Mouse (Mus musculus) lung, postnatal 10 days (tissue): ENCODE measurements around the gene Sfxn5.

Experiments
- DNase-seq: peaks from one replicate; pipeline ENCODE4 v3.0.0; 2021

The Sfxn5 gene

DNA sequence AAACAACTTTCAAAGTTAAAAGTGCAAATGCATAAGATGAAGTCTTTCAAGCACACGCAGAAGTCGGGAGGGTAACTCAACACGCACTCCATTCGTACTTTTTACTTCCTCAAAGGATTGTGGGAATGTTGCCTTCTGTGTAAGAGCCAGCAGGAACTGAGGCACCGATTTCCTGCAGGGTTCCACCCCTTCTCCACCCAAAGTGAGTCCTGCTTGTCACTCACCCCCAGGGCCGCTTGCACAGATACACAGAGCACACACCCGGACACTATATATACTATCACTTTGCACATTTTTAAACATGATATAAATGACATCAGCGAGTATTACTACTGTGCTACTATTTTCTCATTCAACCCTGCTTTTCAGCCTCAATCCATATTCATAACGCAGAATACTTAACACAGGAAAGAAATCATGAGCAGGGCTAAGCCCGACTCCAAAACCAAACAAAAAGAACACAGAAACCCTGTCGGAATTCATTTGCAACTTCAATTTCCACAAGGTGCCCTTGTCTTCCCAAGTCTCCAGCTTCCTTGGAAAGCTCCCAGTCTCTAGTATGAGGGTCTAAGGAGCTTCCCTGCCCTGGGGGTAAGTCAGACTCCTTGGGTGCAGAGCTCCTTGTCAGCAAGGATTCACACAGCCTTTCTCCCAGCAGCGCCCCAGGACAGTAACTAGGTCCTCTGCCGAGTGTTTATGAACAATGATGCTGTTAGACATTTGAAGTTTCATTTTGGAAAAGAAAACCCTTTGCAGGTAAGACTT lies 46.8 kb downstream of the Sfxn5 start:
- no peak for DNase-seq

DNA sequence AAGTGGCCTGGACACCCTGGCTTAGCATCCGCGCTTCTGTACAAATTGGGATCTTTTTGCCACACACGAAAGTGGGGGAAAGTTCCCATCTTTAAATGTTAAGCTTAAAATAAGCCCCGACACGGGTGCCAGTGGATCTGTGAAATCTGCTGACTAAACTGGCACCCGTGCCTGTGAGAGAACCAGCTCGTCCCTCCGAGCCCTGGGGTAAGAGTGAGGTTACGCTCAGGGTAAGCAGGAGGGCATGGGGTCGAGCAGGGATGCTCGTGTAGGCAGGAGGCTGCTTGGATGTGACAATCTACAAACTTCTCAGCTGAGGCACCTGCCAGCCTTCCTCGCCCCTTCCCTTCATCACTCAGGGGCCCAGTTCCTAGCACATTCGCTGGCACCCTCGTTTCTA lies 52.4 kb downstream of the Sfxn5 start:
- DNase-seq = no peak

DNA sequence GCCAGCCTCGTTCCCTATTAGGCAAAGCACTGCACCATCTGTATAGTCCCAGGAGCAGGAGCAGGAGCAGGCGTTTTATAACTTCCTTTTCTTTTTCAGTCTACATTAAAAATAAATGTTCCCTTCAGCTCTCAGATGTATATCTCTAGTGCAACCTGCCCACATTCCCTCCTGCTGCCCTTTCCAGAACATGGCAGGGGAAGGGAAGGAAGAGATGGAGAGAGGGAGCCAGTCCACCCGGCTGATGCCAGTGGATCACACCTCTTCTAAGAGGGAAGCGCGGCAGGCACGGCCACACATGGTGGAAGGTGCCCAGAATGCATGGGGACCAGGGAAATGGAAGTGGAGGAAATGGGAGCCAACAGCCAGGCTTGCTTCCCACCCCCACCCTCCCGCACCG lies 56.7 kb downstream of the Sfxn5 start:
- no peak for DNase-seq

DNA sequence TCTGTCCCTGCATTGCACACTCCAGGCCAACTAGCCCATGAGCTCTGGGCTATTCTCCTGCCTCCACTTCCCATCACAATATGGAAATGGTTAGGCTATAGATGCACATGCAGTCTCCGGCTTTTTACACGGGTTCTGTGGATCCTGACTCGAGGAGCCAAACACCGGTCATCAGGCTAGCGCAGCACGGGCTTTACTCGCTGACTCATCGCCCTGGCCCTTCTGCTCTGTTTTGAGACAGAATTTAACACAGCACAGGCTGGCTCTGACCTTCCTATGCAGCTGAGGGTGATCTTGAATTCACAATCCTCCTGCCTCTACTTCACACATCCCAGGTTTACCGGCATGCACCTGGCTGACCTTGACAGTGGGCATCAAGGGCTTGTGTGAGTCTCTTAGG lies 60.8 kb downstream of the Sfxn5 start:
- no peak for DNase-seq

DNA sequence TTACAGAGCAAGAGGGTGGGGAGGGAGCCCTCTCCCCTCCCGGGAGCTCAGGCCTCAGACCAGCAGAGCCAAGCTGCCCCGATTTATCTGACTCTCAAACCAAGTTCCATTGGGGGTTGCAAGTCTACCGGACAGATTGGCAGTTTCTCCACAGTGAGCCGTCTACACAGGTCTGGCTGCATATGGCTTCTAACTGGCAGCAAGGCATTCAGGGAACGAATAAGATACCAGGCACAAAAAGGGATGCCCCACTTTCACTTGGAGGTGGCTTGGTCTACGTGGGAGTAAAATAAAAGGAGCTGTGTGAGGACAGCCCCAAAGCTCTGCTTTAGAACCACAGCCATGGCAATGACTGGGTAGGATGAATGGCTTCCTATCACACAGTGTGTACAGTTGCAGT lies 67.2 kb downstream of the Sfxn5 start:
- DNase-seq = no peak

DNA sequence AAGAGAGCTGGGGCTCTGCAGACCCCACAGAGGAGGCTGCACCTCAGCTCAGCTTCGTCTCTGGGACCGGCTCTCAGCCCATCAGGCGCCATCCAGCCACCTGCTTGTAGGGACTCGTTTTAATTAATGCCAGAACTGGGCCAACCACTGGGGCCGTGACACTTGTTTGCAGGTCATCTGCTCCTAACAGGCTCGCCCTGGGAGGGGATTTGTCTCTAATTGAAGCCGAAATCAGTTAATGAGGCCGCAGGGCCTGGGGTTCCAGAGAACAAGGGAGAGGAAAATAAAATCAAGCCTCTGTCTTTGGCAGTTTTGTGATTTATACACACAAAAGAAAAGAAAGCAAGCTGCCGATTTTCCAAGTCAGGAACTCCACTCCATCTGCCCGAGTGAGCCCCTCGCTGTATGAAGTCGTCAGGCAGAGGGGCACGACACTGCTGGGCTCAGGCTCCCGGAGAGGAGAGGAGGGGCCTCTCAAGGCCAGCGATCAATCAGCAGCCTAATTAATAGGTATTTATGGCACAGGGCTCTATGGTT lies 68.2 kb downstream of the Sfxn5 start:
- no peak for DNase-seq

DNA sequence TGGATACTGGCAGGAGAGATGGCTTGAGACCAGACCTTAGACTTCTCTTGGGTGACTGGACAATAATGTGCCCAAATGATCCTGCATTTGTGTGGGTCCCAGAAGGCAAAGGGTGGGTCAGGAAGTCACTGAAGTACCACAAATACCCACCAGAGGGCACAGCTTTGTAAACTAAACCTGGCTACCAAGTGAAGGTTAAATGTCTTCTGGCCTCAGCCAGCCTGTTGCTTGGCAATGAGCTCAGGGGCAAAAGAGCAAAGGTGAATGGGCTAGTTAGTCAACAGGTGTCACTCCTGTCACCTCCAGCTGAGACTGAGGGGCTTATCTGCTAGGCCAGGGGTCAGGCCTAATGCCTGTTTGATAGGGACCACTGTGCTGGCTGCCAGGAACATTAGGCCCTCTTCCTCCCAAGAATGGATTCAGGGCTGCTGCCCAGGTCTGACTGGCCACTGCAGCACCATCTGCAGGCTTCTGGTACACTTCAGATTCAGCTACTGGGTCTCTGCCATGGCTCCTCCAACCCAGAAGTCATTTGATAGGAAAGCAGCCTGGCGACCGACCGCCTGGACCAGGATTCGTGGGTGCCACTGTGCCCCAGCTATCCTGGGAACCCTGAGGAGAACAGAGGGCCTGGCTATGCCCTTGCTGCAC lies 70.2 kb downstream of the Sfxn5 start:
- peak; percentile 67 for DNase-seq

DNA sequence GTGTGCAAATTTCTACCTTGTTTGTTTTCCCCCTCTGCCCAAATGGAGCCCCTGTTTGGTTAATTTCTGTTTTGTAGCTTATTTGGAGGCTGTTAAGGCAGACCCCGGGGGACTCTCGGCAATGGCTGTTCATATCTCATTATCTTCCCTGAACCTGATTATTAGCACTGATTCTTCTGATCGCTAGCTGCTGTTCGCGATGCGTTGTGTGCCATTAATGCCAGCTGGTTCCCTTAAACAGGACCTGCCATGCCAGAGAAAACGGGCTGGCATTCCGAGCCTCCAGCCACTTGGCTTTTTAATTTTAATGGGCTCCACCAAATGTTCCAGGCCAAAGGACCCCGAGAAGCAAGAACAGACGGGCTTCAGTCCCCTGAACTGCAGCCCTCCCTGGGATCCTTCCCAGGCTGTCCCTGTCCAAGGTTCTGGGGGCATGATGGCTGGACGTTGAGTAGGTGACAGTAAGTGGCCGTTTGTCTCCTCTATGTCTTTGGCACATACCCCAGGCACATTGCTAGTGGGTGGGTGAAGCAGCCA lies 74.1 kb downstream of the Sfxn5 start:
- no peak for DNase-seq

DNA sequence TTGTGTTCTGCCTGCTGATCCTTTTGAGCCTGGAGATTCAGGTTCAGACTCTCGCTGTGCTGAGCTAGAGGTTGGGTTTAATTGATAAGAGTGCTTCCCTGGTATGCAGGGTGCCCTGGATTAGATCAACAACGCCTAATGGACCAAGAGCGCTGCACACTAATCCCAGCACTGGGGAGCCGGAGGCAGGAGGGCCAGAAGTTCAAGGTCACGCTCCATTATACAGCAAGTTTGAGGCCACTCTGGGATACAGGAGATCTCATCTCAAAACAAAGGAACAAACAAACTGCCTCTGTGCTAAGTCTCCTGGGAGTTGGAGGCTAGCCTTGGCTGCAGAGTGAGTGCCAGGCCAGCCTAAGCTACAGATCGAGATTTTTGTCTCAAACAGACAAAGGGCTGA lies 77.6 kb downstream of the Sfxn5 start:
- DNase-seq = no peak

DNA sequence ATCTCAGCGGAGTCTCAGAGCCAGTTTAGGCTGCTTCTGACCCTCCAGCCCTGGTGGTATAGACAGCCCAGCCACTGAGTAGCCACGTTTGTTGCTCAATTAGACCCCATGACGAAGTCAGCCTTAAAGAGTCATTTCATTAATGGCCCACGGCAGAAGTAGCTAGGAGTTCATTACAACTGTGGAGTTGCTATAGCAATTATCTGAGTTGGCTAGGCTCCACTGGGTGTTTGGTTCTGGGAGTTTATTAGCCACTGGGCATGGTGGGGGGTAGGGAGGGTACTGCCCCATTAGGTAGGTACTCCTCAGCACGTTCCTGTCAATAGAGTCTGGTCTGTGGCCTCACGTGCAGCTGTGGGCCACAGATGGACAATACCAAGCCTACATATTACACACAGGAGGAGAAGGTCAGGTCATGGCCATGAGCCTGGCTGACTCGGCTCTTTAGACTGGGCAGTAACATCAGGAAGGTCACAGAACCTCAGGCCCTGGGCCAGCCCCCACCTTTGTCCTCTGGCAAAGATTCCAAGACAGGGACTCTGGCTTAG lies 79.2 kb downstream of the Sfxn5 start:
- peak; percentile 38 for DNase-seq

DNA sequence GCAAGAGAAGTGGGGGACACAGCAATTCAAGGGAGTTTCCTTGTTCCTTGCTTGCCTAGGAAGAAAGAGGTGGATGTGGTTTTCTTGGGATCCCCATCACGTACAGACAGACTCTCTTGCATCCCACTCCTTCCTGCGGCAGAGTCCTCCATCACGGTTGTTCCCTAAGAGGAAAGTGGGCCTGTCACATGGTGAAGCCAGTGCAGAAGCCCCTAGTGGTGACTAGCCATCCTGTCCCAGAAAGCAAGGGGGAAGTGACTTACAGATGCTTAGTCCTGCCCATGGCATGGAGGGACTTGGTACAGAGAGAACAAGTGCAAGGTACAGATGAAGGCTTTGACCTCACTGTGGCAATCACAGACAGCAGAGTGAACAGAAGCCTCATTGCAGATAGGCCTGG lies 79.9 kb downstream of the Sfxn5 start:
- no peak for DNase-seq

DNA sequence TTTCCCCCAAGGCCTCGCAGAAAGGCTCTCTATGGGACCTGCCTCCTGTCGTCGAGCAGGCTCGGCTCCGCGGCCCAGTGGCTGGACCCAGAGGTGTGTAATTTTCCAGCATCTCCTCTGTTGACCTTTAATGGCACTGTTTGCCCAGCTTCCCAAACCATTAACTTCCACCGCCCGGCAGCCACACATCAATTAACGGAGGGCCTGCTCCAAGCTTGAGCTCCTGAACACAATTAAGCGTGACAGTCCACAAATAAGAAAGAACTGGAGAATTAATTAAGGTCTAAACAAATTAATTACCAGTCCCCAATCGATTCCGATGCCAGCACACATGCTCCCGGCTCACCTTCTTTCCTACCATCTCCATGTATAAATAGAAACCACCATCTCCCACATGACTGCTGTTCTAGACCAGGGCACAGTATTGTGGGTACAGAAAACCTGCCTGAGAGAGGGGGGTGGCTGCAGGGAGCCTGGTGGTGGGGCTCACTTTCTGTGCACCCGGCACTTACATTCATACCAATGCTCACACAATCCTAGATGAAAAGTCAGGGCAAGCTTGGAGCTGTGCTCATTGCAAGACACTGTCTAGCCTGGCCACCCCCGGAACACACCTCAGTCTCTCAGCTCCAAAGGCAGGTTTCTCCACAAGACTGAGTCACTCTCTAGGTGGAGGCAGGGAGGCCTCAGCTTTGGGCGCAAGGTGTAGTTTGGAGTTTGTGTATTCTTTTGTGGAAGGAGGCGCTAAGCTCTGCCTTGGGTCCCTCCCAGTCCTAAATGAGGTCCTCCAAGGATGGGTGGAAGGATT lies 80.8 kb downstream of the Sfxn5 start:
- no peak for DNase-seq

DNA sequence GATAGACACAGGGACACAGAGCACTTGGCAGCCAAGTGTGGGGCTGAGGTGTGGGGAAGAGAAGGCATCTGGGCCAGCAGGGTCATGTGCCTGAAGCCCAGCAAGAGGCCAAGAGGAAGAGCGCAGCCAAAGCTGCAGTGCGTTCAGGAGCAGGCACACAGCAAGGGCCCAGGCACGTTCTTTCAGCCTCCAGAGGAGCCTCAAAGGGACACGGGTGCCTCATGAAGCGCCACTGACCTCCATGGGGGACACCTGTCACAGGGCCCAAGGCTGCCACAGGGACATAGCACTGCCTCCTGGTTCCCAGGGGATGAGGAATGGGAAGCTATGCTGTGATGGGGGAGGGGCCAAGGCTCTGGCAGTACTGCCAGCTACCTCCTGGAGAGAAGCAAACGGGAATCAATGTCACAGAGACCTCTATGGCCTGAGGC lies 82.4 kb downstream of the Sfxn5 start:
- no peak for DNase-seq

DNA sequence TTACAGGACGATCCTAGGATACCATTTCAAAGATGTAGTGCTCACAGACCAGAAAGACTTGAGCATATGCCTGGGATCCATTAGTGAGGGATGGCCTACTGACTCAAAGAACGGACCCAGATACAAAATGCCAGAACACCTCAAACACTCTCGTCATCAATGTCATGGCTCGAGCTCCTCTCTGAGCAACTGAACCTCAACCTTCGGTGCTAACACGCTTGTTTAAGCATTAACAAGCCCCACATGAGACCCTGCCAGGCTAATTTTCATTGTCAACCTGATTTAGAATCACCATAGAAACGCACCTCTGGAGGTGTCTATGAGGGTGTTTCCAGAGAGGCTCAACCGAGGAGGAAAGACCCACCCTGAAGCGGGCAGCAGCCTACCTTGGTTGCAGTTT lies 83.4 kb downstream of the Sfxn5 start:
- DNase-seq = no peak

DNA sequence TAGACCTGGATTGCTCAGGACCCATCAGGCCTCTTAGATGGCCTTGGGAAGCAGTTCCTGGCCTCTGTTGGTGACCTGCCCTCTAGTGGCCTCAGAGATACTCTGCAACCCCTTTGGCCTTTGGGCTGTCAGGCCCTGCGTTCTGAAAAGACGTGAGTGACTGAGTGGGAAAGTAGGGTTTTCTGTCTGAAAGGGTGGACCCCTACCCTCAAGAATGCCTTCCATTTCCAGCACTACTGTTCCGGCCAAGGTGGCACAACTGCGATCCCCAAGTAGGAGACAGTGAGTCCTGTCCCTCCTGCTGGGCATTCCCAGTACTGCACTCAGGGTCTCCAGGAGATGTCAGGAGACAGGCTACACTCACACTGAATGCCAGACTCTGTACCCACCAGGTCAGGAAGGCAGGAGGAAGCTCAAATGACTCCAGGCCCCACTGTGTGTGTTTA lies 94.2 kb downstream of the Sfxn5 start:
- DNase-seq = peak; percentile 81

DNA sequence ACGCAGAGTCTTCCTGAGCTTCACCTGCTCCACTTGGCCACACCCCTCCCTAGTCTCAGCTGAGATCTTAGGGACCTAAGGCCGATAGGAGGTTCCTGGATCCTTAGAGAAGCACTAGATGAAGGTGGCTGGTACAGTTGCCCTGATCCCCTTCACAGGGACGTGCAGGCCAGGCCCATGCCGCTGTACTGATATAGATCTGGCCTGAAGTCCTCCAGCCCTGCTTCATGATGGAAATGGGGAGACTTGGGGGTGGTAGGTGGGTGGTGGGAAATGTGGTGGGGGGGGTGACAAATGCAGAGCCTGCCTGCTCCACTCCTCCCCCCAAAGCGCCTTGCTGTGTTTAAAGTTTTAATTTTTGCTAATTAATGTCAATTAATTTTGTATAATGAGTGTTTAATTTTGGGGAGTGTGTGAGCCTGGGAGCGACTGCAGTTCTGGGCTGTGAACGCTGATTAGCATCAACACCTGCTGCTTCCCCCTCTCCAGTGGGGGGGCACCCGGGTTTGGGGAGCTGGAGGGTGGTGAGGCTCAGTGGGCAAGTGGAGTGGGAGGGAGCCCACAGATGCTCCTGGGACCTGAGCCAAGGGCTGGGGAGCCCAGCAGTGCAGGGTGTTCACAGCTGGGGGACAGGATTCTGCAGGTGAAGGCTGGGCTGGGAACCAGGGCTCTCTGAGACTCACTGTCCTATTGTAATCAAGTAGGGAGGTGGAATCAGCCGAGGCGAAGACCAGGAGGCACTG lies 95.5 kb downstream of the Sfxn5 start:
- DNase-seq = no peak

DNA sequence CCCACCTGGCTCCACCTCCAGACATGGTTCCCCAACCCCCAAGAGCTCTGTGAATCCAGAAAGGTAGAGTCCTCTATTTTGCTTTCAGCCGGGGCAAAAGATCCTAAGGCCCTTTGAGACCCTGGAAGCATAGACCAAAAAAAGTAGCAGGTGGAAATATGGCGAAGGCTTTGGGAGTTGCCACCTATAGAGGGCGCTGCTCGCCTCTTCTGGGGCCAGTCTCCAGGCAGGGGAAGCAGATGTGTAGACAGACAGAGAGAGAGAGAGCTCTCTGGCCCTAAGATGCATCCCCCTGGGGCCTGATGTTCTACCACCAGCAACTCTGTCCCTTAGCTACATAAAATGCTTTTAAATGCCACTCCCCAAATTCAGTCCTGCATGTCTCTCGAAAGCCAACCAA lies 96.2 kb downstream of the Sfxn5 start:
- DNase-seq = peak; percentile 25

DNA sequence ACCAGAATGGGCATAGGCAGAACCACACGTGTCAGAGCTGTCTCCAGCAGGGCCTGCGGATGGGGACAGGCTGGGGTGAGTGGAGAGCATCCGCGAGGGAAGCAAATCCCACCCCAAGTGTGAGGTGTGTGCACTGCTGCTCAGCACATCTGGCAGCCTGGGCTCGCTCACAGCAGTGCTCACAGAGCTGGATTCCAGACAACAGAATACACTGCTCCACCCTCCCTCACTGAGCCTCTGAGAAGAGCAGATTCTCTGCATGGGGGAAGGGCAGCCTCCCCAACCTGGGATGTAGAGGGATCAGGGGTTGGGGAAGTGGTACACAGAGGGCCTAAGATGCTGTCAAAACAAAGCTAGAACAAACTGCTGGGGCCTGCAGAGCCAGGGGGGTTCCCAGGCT lies 98.4 kb downstream of the Sfxn5 start:
- DNase-seq = no peak

DNA sequence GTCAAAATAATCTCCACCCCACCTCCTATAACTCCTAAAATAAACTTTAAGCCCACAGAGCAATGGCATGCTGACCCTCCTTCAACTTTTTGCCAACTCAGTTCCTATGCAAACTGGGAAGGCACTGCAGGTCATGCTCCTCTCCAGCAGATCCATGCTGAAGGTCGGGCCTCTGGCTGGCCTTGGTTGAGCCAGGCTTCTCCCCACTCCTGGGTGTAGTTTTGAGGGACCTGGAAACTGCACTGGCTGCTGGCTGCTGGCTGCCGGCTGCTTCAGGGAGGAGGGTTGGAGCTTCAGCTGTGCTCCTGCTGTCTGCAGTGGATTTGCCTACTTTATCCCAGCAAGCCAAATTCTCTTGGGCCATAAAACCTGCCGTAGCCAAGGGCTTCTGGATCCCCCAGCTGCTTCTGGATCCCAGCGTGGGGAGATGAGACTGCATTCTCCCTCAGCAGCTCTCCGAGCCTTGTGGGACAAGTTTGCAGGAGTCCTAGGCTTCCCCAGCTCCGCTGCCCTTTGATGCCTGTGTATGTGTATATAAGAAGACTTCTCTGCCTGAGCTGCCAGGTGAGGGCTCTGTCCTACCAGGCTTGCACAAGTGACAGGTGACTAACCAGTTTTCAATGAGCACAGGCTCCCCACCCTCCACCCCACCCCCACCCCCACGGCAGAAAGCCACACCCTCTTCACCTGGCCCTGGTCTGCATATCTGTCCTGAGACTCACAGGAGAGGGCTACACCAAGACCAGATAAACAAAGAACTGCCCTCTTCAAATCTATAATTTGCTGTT lies 100.2 kb downstream of the Sfxn5 start:
- no peak for DNase-seq

DNA sequence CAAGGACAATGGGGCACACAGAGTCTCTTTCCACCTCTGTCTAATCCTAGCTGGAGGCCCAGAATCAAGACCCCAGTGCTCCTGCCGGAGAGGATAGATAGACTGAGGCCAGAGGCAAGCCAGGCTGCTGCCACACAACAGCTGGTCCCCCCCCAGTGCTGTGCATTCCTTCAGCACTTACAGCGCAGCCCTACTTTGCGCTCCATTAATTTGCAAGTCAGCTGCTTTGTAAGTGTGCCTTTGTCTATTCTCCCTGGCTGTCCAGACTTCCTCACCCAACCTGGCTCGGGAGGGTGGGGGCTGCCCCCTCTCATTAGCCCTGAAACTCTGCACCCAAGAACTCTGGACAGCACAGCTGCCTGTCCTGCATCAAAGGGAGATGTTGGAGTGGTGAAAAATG lies 101.2 kb downstream of the Sfxn5 start:
- no peak for DNase-seq

DNA sequence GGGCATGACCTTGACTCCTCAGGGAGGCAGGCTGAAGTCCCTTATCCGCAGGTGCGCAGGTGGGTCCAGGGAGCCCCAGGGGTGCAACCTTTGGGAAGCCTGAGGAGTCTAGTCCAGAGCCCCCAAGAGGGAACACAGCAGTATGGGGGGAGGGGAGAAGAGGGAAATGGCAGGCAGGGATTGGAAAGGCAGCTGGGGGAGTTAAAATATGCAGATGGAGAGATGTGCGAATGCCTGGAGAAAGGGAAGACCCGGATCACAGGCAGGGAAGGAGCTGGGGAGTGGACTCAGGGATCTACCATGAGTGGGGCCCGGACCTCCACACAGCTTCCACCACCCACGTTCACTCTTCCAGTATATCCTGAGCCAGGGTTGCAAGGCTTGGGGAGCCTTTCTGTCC lies 101.8 kb downstream of the Sfxn5 start:
- no peak for DNase-seq
